Mouse (Mus musculus): Measurements from ENCODE around the gene Wasf3. TPM values are rescaled to one million over a fixed set of nuclear protein-coding genes. Genes with fewer than 3 reads are reported as not detected.

Gene Wasf3
- polyA plus RNA-seq (2012; rRNA removed; ENCODE audit: low replicate concordance) = 1.2 and 1.4 TPM in 2 replicates

GRCm38 (mm10) chr5:146384935-146385591 lies at the start of gene Wasf3:
Gene Wasf3 (plus strand): TSS chr5:146384985.

GRCm38 (mm10) chr5:146481665-146482064 lies 96.9 kb downstream of the Wasf3 start, which contains the start of gene Gm6408:
Gene Gm6408 (plus strand): TSS chr5:146481965.

DNA sequence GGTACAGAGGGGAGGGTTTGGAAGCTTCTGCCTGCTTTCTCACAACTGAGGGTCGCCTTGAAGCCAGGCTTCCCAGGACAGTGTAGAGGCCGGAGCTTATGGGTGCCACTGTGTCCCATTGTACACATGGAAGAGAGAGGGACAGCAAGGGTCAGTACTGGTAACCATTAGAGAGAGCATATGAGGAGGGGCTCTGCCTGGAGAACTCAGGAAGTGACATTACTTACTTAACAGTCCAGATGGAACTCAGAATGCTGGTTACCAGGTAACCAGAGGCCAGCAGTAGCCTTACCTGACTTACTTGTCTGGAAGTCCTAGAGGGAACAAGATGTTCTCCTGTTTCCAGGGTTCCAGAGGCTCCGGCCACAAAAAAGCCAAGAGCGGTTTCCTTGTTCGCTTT lies 106.3 kb downstream of the Wasf3 start, which contains the start of gene Gm6370:
Gene Gm6370 (plus strand): TSS at position 301 of the 400 bp plus-strand sequence.

GRCm38 (mm10) chr5:146502099-146502498 lies 117.3 kb downstream of the Wasf3 start, which contains the start of gene 4930449I24Rik:
Gene 4930449I24Rik (plus strand): TSS chr5:146502399.

DNA sequence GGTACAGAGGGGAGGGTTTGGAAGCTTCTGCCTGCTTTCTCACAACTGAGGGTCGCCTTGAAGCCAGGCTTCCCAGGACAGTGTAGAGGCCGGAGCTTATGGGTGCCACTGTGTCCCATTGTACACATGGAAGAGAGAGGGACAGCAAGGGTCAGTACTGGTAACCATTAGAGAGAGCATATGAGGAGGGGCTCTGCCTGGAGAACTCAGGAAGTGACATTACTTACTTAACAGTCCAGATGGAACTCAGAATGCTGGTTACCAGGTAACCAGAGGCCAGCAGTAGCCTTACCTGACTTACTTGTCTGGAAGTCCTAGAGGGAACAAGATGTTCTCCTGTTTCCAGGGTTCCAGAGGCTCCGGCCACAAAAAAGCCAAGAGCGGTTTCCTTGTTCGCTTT lies 129.0 kb downstream of the Wasf3 start, which contains the start of gene Gm3402:
Gene Gm3402 (plus strand): TSS at position 301 of the 400 bp plus-strand sequence.

Other genes starting within 250 kb of the Wasf3 start
- not detected in 2 replicates for gene Gm5565, start 224.4 kb upstream of the Wasf3 start, polyA plus RNA-seq (2012; rRNA removed; ENCODE audit: low replicate concordance)
- gene Gm6309, start 214.3 kb upstream of the Wasf3 start, polyA plus RNA-seq (2012; rRNA removed; ENCODE audit: low replicate concordance) = not detected in 2 replicates
- gene 1700001J03Rik, start 199.7 kb upstream of the Wasf3 start, polyA plus RNA-seq (2012; rRNA removed; ENCODE audit: low replicate concordance) = 0.86 and 2.0 TPM in 2 replicates
- gene Rnf6, start 163.4 kb upstream of the Wasf3 start, polyA plus RNA-seq (2012; rRNA removed; ENCODE audit: low replicate concordance) = 13.6 and 16.8 TPM in 2 replicates
- gene Cdk8, start 153.8 kb upstream of the Wasf3 start, polyA plus RNA-seq (2012; rRNA removed; ENCODE audit: low replicate concordance) = 24.4 and 35.1 TPM in 2 replicates
- gene Gm6408, start 97.0 kb downstream of the Wasf3 start, polyA plus RNA-seq (2012; rRNA removed; ENCODE audit: low replicate concordance) = not detected in 2 replicates
- gene Gm6370, start 106.4 kb downstream of the Wasf3 start, polyA plus RNA-seq (2012; rRNA removed; ENCODE audit: low replicate concordance) = not detected in 2 replicates
- gene 4930449I24Rik, start 117.4 kb downstream of the Wasf3 start, polyA plus RNA-seq (2012; rRNA removed; ENCODE audit: low replicate concordance) = not detected in 2 replicates
- gene Gm3402, start 129.1 kb downstream of the Wasf3 start, polyA plus RNA-seq (2012; rRNA removed; ENCODE audit: low replicate concordance) = not detected in 2 replicates
- gene Gm3404, start 140.8 kb downstream of the Wasf3 start, polyA plus RNA-seq (2012; rRNA removed; ENCODE audit: low replicate concordance) = not detected in 2 replicates
- not detected in 2 replicates for gene Gm3409, start 152.7 kb downstream of the Wasf3 start, polyA plus RNA-seq (2012; rRNA removed; ENCODE audit: low replicate concordance)
- not detected in 2 replicates for gene Gm3415, start 171.2 kb downstream of the Wasf3 start, polyA plus RNA-seq (2012; rRNA removed; ENCODE audit: low replicate concordance)
- not detected in 2 replicates for gene Gpr12, start 200.3 kb downstream of the Wasf3 start, polyA plus RNA-seq (2012; rRNA removed; ENCODE audit: low replicate concordance)